10 mouse cellular contexts compared by ENCODE assay signal in genomic region chr9:46302142-46302541, GRCm38 (mm10). TPM values are rescaled to one million over a fixed set of nuclear protein-coding genes. Genes with fewer than 3 reads are reported as not detected.
A peak's percentile ranks its signal among the peaks of the same experiment; 100 is the strongest.
DNase-seq lines count a peak whose midpoint lies in the region; ATAC-seq and TF ChIP-seq lines count a peak whose summit lies in the region.
"Had no signal": no experiment of that assay in that cellular context is flagged by ENCODE, and none has a peak within 500 bp of the region (broad histone marks: within the 10 kb centered on the region; RNA-seq: fewer than 3 reads in every experiment).

No protein-coding gene starts in this region.

- H3K27me3 ChIP-seq in lung, postnatal 0 days (replicated peaks; ENCODE audit: insufficient read depth, low read length): no peaks in the 10 kb centered on the region
- H3K27me3 ChIP-seq: stomach, embryonic 15.5 days had no signal

- H3K27ac ChIP-seq in embryonic fibroblast, embryonic 13.5 days (ENCODE audit: insufficient read depth, low read length): no peak overlapping the region
- no peak overlapping the region for H3K27ac ChIP-seq in lung, postnatal 0 days (ENCODE audit: low read length)
- H3K27ac ChIP-seq: stomach, embryonic 15.5 days had no signal

- no peak overlapping the region for H3K4me3 ChIP-seq in embryonic fibroblast, embryonic 13.5 days (ENCODE audit: insufficient read depth, low read length)
- no peak overlapping the region for H3K4me3 ChIP-seq in lung, postnatal 0 days (ENCODE audit: low read depth, low read length)
- H3K4me3 ChIP-seq: stomach, embryonic 15.5 days had no signal

- no peak overlapping the region for H3K4me2 ChIP-seq in lung, postnatal 0 days (replicated peaks; ENCODE audit: low read depth, low read length)
- H3K4me2 ChIP-seq: stomach, embryonic 15.5 days had no signal

- TF ChIP-seq CTCF in embryonic fibroblast, embryonic 13.5 days (IDR thresholded peaks at IDR 0.05; ENCODE audit: borderline replicate concordance, insufficient read depth, low read length): peak; percentile 85; the same call in 1 of the 2 replicates
- peak; percentile 90 for TF ChIP-seq CTCF in lung, postnatal 0 days (IDR thresholded peaks at IDR 0.05)

- H3K9ac ChIP-seq in lung, postnatal 0 days (replicated peaks; ENCODE audit: low read depth): no peak overlapping the region
- H3K9ac ChIP-seq: stomach, embryonic 15.5 days had no signal

- H3K36me3 ChIP-seq in lung, postnatal 0 days (ENCODE audit: insufficient read depth, low read length): 0 out of 2 replicates have a peak, but pooled peaks cover 5% of the 10 kb centered on the region

- ATAC-seq in lung, postnatal 0 days: no peak

- no peaks in the 10 kb centered on the region for H3K9me3 ChIP-seq in lung, postnatal 0 days (ENCODE audit: low read length)
- H3K9me3 ChIP-seq: stomach, embryonic 15.5 days had no signal

- no peak for TF ChIP-seq EP300 in lung, postnatal 0 days (IDR thresholded peaks at IDR 0.05)

- 0% methylated on average over 2 of the region's 2 CpGs for WGBS in lung, postnatal 0 days

- no peaks in the 10 kb centered on the region for H3K4me1 ChIP-seq in embryonic fibroblast, embryonic 13.5 days (ENCODE audit: control insufficient read depth, insufficient read depth, low read length)
- no peaks in the 10 kb centered on the region for H3K4me1 ChIP-seq in lung, postnatal 0 days (ENCODE audit: insufficient read depth, low read depth, low read length)
- H3K4me1 ChIP-seq: stomach, embryonic 15.5 days had no signal

- DNase-seq in cerebellum, adult 11 months: peak; percentile 27
- DNase-seq in cerebellum, adult 9-11 months: no peak
- peak; percentile 76 for DNase-seq in 3T3-L1 (ENCODE audit: low read depth, low spot score)
- DNase-seq in adrenal gland, postnatal 10 days: peak; percentile 75
- peak; percentile 72 for DNase-seq in induced T-regulatory cell, adult 2 months (ENCODE audit: low read depth)
- DNase-seq in lung, postnatal 0 days (ENCODE audit: low spot score): peak; percentile 50
- DNase-seq in right cerebral cortex, postnatal 25 days: peak; percentile 26

- no peak for TF ChIP-seq POLR2A in embryonic fibroblast, embryonic 13.5 days (IDR thresholded peaks at IDR 0.05; ENCODE audit: low read depth, low read length)

RNA-seq across cellular contexts. Expression of gene 4931429L15Rik, which starts 17.6 kb away (rescaled TPM):
- total RNA-seq in adrenal gland, postnatal 10 days (2021): not detected
- polyA plus RNA-seq in embryonic fibroblast, embryonic 13.5 days (2011; ENCODE audit: insufficient read length, low read depth, missing spikeins): not detected in 2 replicates
- polyA plus RNA-seq in lung, postnatal 0 days (2015; fragmentation: Nextera tagmentation; extraction: Ambion mirVana): not detected in 2 replicates
- total RNA-seq: layer of hippocampus, adult 18-20 months had no signal
- polyA plus RNA-seq: stomach, embryonic 15.5 days had no signal

RNA-seq across cellular contexts. Expression of gene Bud13, which starts 19.3 kb away (rescaled TPM):
- total RNA-seq in adrenal gland, postnatal 10 days (2021): 10 to 100 TPM in 1 of 2 experiments, 1 to 10 TPM in 1; 9.5 to 10.4 TPM
- 13.8 and 16.8 TPM in 2 replicates for polyA plus RNA-seq in embryonic fibroblast, embryonic 13.5 days (2011; ENCODE audit: insufficient read length, low read depth, missing spikeins)
- 9.3 and 9.9 TPM in 2 replicates for polyA plus RNA-seq in lung, postnatal 0 days (2015; fragmentation: Nextera tagmentation; extraction: Ambion mirVana)

RNA-seq across cellular contexts. Expression of gene Zpr1, which starts 29.3 kb away (rescaled TPM):
- 10 to 100 TPM; 28.9 to 35.5 TPM for total RNA-seq in adrenal gland, postnatal 10 days (2021)
- 43.1 and 48.8 TPM in 2 replicates for polyA plus RNA-seq in embryonic fibroblast, embryonic 13.5 days (2011; ENCODE audit: insufficient read length, low read depth, missing spikeins)
- 27.5 and 28.8 TPM in 2 replicates for polyA plus RNA-seq in lung, postnatal 0 days (2015; fragmentation: Nextera tagmentation; extraction: Ambion mirVana)

RNA-seq across cellular contexts. Expression of gene Apoa5, which starts 33.7 kb away (rescaled TPM):
- total RNA-seq in adrenal gland, postnatal 10 days (2021): 10 to 100 TPM; 31.4 to 92.9 TPM
- not detected in 2 replicates for polyA plus RNA-seq in embryonic fibroblast, embryonic 13.5 days (2011; ENCODE audit: insufficient read length, low read depth, missing spikeins)
- polyA plus RNA-seq in lung, postnatal 0 days (2015; fragmentation: Nextera tagmentation; extraction: Ambion mirVana): 0.06 and 0.24 TPM in 2 replicates
- total RNA-seq: layer of hippocampus, adult 18-20 months had no signal
